Mouse (Mus musculus): Measurements from ENCODE around the gene Pde4b.

DNA sequence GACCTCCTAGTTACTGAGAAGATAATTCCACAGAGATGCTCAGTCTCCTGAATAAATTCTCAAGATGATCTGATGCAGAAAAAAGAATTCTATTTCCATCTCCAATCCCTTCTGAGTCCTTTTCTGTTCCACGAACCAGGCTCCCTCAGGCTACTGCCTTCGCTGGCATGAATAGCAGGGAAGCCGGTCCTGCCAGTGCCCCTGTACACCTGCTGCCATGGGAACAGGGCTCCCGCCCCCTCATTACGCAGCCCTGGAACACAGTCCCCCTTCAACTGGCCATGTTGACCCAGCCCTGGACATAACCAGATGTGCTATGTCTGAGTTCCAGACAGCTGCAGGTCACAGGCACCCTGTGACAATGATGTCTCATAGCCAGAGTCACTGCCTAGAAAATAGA lies 535.6 kb downstream of the Pde4b start:
- TF ChIP-seq CTCF (IDR thresholded peaks at IDR 0.05; ENCODE audit: control insufficient read depth, insufficient read depth, insufficient replicate concordance, low read depth, low read length): no peak
- no peak for TF ChIP-seq POLR2A (IDR thresholded peaks at IDR 0.05; ENCODE audit: control insufficient read depth, low read depth, low read length)

All from testis, adult 2 months (tissue).